Mouse (Mus musculus): ENCODE data around the gene Mecom. TPM values are rescaled to one million over a fixed set of nuclear protein-coding genes. Genes with fewer than 3 reads are reported as not detected.

Mecom gene
- polyA plus RNA-seq, 1 experiment from 2014 or later = 32.7 TPM

- ATAC-seq (ENCODE audit: low FRiP score) = no peak
- H3K4me3 ChIP-seq (ENCODE audit: low read depth, low read length) = no peak overlapping the region
- no peaks in the 10 kb centered on the region for H3K36me3 ChIP-seq (ENCODE audit: control insufficient read depth, insufficient read depth, low read length)
- no peak overlapping the region for H3K4me2 ChIP-seq
- no peaks in the 10 kb centered on the region for H3K9me3 ChIP-seq (ENCODE audit: control insufficient read depth, low read length)
- no peak for DNase-seq (ENCODE audit: low spot score, missing footprints)
- no peak overlapping the region for H3K9ac ChIP-seq (ENCODE audit: low read length)
- 0 out of 2 replicates have a peak, but pooled peaks cover 6% of the 10 kb centered on the region for H3K4me1 ChIP-seq (ENCODE audit: control insufficient read depth, insufficient read depth, low read length)
- whole genome bisulfite sequencing = 48% methylated on average over 5 of the region's 5 CpGs
- no peaks in the 10 kb centered on the region for H3K27me3 ChIP-seq (ENCODE audit: control insufficient read depth, insufficient read depth, low read length)
- H3K27ac ChIP-seq (ENCODE audit: low read depth, low read length) = no peak overlapping the region
Measured at GRCm38 (mm10) chr3:30477008-30477407, 70.8 kb downstream of the Mecom start.

GRCm38 (mm10) chr3:30475591-30475990 is 72.2 kb downstream of the Mecom start:
- 44% methylated on average over 6 of the region's 6 CpGs for WGBS
- no peak overlapping the region for H3K27ac ChIP-seq (ENCODE audit: low read depth, low read length)
- H3K9me3 ChIP-seq (ENCODE audit: control insufficient read depth, low read length) = no peaks in the 10 kb centered on the region
- H3K4me1 ChIP-seq (ENCODE audit: control insufficient read depth, insufficient read depth, low read length) = 0 out of 2 replicates have a peak, but pooled peaks cover 6% of the 10 kb centered on the region
- ATAC-seq (ENCODE audit: low FRiP score) (no peak), DNase-seq (ENCODE audit: low spot score, missing footprints) (no peak)
- no peak overlapping the region for H3K4me3 ChIP-seq (ENCODE audit: low read depth, low read length)
- no peaks in the 10 kb centered on the region for H3K36me3 ChIP-seq (ENCODE audit: control insufficient read depth, insufficient read depth, low read length)
- H3K27me3 ChIP-seq (ENCODE audit: control insufficient read depth, insufficient read depth, low read length) = no peaks in the 10 kb centered on the region
- no peak overlapping the region for H3K9ac ChIP-seq (ENCODE audit: low read length)
- H3K4me2 ChIP-seq = no peak overlapping the region

GRCm38 (mm10) chr3:30468068-30468835 is 79.6 kb downstream of the Mecom start:
- DNase-seq (ENCODE audit: low spot score, missing footprints) (no peak), ATAC-seq (ENCODE audit: low FRiP score) (no peak)
- WGBS = 83% methylated on average over 7 of the region's 7 CpGs
- H3K4me3 ChIP-seq (ENCODE audit: low read depth, low read length) = no peak overlapping the region
- H3K4me2 ChIP-seq = no peak overlapping the region
- no peaks in the 10 kb centered on the region for H3K4me1 ChIP-seq (ENCODE audit: control insufficient read depth, insufficient read depth, low read length)
- no peaks in the 10 kb centered on the region for H3K27me3 ChIP-seq (ENCODE audit: control insufficient read depth, insufficient read depth, low read length)
- H3K9ac ChIP-seq (ENCODE audit: low read length) = no peak overlapping the region
- no peaks in the 10 kb centered on the region for H3K36me3 ChIP-seq (ENCODE audit: control insufficient read depth, insufficient read depth, low read length)
- no peak overlapping the region for H3K27ac ChIP-seq (ENCODE audit: low read depth, low read length)
- H3K9me3 ChIP-seq (ENCODE audit: control insufficient read depth, low read length) = no peaks in the 10 kb centered on the region

- no peak for ATAC-seq (ENCODE audit: low FRiP score)
- Histone ChIP-seq H3K36me3 (ENCODE audit: control insufficient read depth, insufficient read depth, low read length) (no peaks in the 10 kb centered on the region), H3K4me1 (ENCODE audit: control insufficient read depth, insufficient read depth, low read length) (no peaks in the 10 kb centered on the region), H3K27me3 (ENCODE audit: control insufficient read depth, insufficient read depth, low read length) (no peaks in the 10 kb centered on the region), H3K9me3 (ENCODE audit: control insufficient read depth, low read length) (no peaks in the 10 kb centered on the region), H3K9ac (ENCODE audit: low read length) (no peak overlapping the region), H3K4me3 (ENCODE audit: low read depth, low read length) (no peak overlapping the region), H3K4me2 (no peak overlapping the region), H3K27ac (ENCODE audit: low read depth, low read length) (no peak overlapping the region)
- 61% methylated on average over 11 of the region's 11 CpGs for WGBS
- peak; percentile 66 for DNase-seq (ENCODE audit: low spot score, missing footprints)
Measured at GRCm38 (mm10) chr3:30466031-30466650, 81.7 kb downstream of the Mecom start.

GRCm38 (mm10) chr3:30464497-30464896 is 83.3 kb downstream of the Mecom start:
- H3K9me3 ChIP-seq (ENCODE audit: control insufficient read depth, low read length) = no peaks in the 10 kb centered on the region
- no peaks in the 10 kb centered on the region for H3K36me3 ChIP-seq (ENCODE audit: control insufficient read depth, insufficient read depth, low read length)
- no peak overlapping the region for H3K27ac ChIP-seq (ENCODE audit: low read depth, low read length)
- ATAC-seq (ENCODE audit: low FRiP score) (no peak), DNase-seq (ENCODE audit: low spot score, missing footprints) (no peak)
- H3K9ac ChIP-seq (ENCODE audit: low read length) = no peak overlapping the region
- H3K4me2 ChIP-seq = no peak overlapping the region
- H3K27me3 ChIP-seq (ENCODE audit: control insufficient read depth, insufficient read depth, low read length) = no peaks in the 10 kb centered on the region
- WGBS = 97% methylated on average over 3 of the region's 3 CpGs
- H3K4me3 ChIP-seq (ENCODE audit: low read depth, low read length) = no peak overlapping the region
- H3K4me1 ChIP-seq (ENCODE audit: control insufficient read depth, insufficient read depth, low read length) = no peaks in the 10 kb centered on the region

GRCm38 (mm10) chr3:30461831-30462230 is 86.0 kb downstream of the Mecom start:
- no peak overlapping the region for H3K9ac ChIP-seq (ENCODE audit: low read length)
- 87% methylated on average over 2 of the region's 2 CpGs for WGBS
- DNase-seq (ENCODE audit: low spot score, missing footprints) = peak; percentile 57
- H3K4me3 ChIP-seq (ENCODE audit: low read depth, low read length) = no peak overlapping the region
- H3K36me3 ChIP-seq (ENCODE audit: control insufficient read depth, insufficient read depth, low read length) = no peaks in the 10 kb centered on the region
- H3K4me2 ChIP-seq = no peak overlapping the region
- H3K9me3 ChIP-seq (ENCODE audit: control insufficient read depth, low read length) = no peaks in the 10 kb centered on the region
- ATAC-seq (ENCODE audit: low FRiP score) = no peak
- H3K4me1 ChIP-seq (ENCODE audit: control insufficient read depth, insufficient read depth, low read length) = no peaks in the 10 kb centered on the region
- H3K27me3 ChIP-seq (ENCODE audit: control insufficient read depth, insufficient read depth, low read length) = no peaks in the 10 kb centered on the region
- no peak overlapping the region for H3K27ac ChIP-seq (ENCODE audit: low read depth, low read length)

GRCm38 (mm10) chr3:30460890-30461578 is 86.8 kb downstream of the Mecom start:
- Histone ChIP-seq H3K36me3 (ENCODE audit: control insufficient read depth, insufficient read depth, low read length) (no peaks in the 10 kb centered on the region), H3K4me1 (ENCODE audit: control insufficient read depth, insufficient read depth, low read length) (no peaks in the 10 kb centered on the region), H3K4me2 (no peak overlapping the region), H3K27ac (ENCODE audit: low read depth, low read length) (no peak overlapping the region), H3K4me3 (ENCODE audit: low read depth, low read length) (no peak overlapping the region), H3K9me3 (ENCODE audit: control insufficient read depth, low read length) (no peaks in the 10 kb centered on the region), H3K27me3 (ENCODE audit: control insufficient read depth, insufficient read depth, low read length) (no peaks in the 10 kb centered on the region), H3K9ac (ENCODE audit: low read length) (no peak overlapping the region)
- 86% methylated on average over 9 of the region's 9 CpGs for WGBS
- ATAC-seq (ENCODE audit: low FRiP score) = no peak
- DNase-seq (ENCODE audit: low spot score, missing footprints) = peak; percentile 82

GRCm38 (mm10) chr3:30459626-30460025 is 88.2 kb downstream of the Mecom start:
- no peaks in the 10 kb centered on the region for H3K27me3 ChIP-seq (ENCODE audit: control insufficient read depth, insufficient read depth, low read length)
- H3K9ac ChIP-seq (ENCODE audit: low read length) = no peak overlapping the region
- no peaks in the 10 kb centered on the region for H3K4me1 ChIP-seq (ENCODE audit: control insufficient read depth, insufficient read depth, low read length)
- no peaks in the 10 kb centered on the region for H3K9me3 ChIP-seq (ENCODE audit: control insufficient read depth, low read length)
- H3K27ac ChIP-seq (ENCODE audit: low read depth, low read length) = no peak overlapping the region
- ATAC-seq (ENCODE audit: low FRiP score) = no peak
- peak; percentile 70 for DNase-seq (ENCODE audit: low spot score, missing footprints)
- H3K4me3 ChIP-seq (ENCODE audit: low read depth, low read length) = no peak overlapping the region
- H3K36me3 ChIP-seq (ENCODE audit: control insufficient read depth, insufficient read depth, low read length) = no peaks in the 10 kb centered on the region
- H3K4me2 ChIP-seq = no peak overlapping the region
- 85% methylated on average over 4 of the region's 4 CpGs for WGBS
